Mouse (Mus musculus): ENCODE results near the gene Gm9508. TPM values are rescaled to one million over a fixed set of nuclear protein-coding genes. Genes with fewer than 3 reads are reported as not detected.
"Not testable (repeated sequence)": the region's sequence is repeated elsewhere in the genome, so short reads cannot be mapped to it uniquely, and the experiment has no call there.

Gm9508 gene
- polyA plus RNA-seq, 1 experiment from 2014 or later: not detected

GRCm38 (mm10) chr10:77726186-77726585 lies 29.2 kb upstream of the Gm9508 start, which contains the start of gene Gm10100:
Gm10100 (plus strand) TSS chr10:77726486.
- no peaks in the 10 kb centered on the region for H3K9me3 ChIP-seq (ENCODE audit: low read length)
- no peak within 1 kb of the TSS for H3K9ac ChIP-seq (replicated peaks)
- no peaks in the 10 kb centered on the region for H3K36me3 ChIP-seq (replicated peaks; ENCODE audit: insufficient read depth, low read length)
- DNase-seq (no peak), ATAC-seq (no peak)
- H3K27me3 ChIP-seq (ENCODE audit: insufficient read depth, low read length): no peaks in the 10 kb centered on the region
- H3K4me2 ChIP-seq (ENCODE audit: low read depth, low read length): no peak within 1 kb of the TSS
- H3K4me3 ChIP-seq (ENCODE audit: low read depth, low read length): no peak within 1 kb of the TSS
- H3K27ac ChIP-seq (ENCODE audit: low read depth): no peak within 1 kb of the TSS
- H3K4me1 ChIP-seq (ENCODE audit: insufficient read depth): no peaks in the 10 kb centered on the region
- no peak for TF ChIP-seq CTCF (IDR thresholded peaks at IDR 0.05; ENCODE audit: low read depth)
- no peak for TF ChIP-seq EP300 (IDR thresholded peaks at IDR 0.05; ENCODE audit: low read depth)
- WGBS (ENCODE audit: insufficient replicate concordance): 17% methylated on average over 3 of the region's 3 CpGs

GRCm38 (mm10) chr10:77724855-77725254 lies 27.8 kb upstream of the Gm9508 start:
- WGBS (ENCODE audit: insufficient replicate concordance): 71% methylated on average over 8 of the region's 8 CpGs

GRCm38 (mm10) chr10:77720299-77720698 lies 23.3 kb upstream of the Gm9508 start, which contains the start of gene Krtap12-1:
Krtap12-1 (plus strand) TSS chr10:77720599.
- not testable (repeated sequence) for H3K9me3 ChIP-seq (ENCODE audit: low read length); H3K27me3 ChIP-seq (ENCODE audit: insufficient read depth, low read length); H3K4me1 ChIP-seq (ENCODE audit: insufficient read depth); H3K36me3 ChIP-seq (replicated peaks; ENCODE audit: insufficient read depth, low read length); H3K27ac ChIP-seq (ENCODE audit: low read depth); H3K4me2 ChIP-seq (ENCODE audit: low read depth, low read length); DNase-seq; H3K4me3 ChIP-seq (ENCODE audit: low read depth, low read length); H3K9ac ChIP-seq (replicated peaks); ATAC-seq
- 87% methylated on average over 1 of the region's 1 CpGs for WGBS (ENCODE audit: insufficient replicate concordance)

More at GRCm38 (mm10) chr10:77724855-77725254, 27.8 kb upstream of the Gm9508 start:
- Histone ChIP-seq H3K36me3 (replicated peaks; ENCODE audit: insufficient read depth, low read length) (no peaks in the 10 kb centered on the region), H3K4me3 (ENCODE audit: low read depth, low read length) (no peak overlapping the region), H3K4me2 (ENCODE audit: low read depth, low read length) (no peak overlapping the region), H3K4me1 (ENCODE audit: insufficient read depth) (no peaks in the 10 kb centered on the region), H3K9ac (replicated peaks) (no peak overlapping the region), H3K27ac (ENCODE audit: low read depth) (no peak overlapping the region), H3K27me3 (ENCODE audit: insufficient read depth, low read length) (no peaks in the 10 kb centered on the region), H3K9me3 (ENCODE audit: low read length) (no peaks in the 10 kb centered on the region)
- ATAC-seq (no peak), DNase-seq (no peak)
- no peak for TF ChIP-seq EP300 (IDR thresholded peaks at IDR 0.05; ENCODE audit: low read depth)
- TF ChIP-seq CTCF (IDR thresholded peaks at IDR 0.05; ENCODE audit: low read depth): 0 out of 2 replicates have a peak, but pooled peaks have one; percentile 24

GRCm38 (mm10) chr10:77715507-77715906 lies 18.5 kb upstream of the Gm9508 start, which contains the start of gene Gm10142:
Gm10142 (plus strand) TSS chr10:77715807.
- TF ChIP-seq EP300 (IDR thresholded peaks at IDR 0.05; ENCODE audit: low read depth) (no peak), CTCF (IDR thresholded peaks at IDR 0.05; ENCODE audit: low read depth) (no peak)
- Histone ChIP-seq H3K27me3 (ENCODE audit: insufficient read depth, low read length) (no peaks in the 10 kb centered on the region), H3K4me3 (ENCODE audit: low read depth, low read length) (no peak within 1 kb of the TSS), H3K9me3 (ENCODE audit: low read length) (no peaks in the 10 kb centered on the region), H3K27ac (ENCODE audit: low read depth) (no peak within 1 kb of the TSS), H3K4me1 (ENCODE audit: insufficient read depth) (no peaks in the 10 kb centered on the region), H3K9ac (replicated peaks) (no peak within 1 kb of the TSS), H3K4me2 (ENCODE audit: low read depth, low read length) (no peak within 1 kb of the TSS), H3K36me3 (replicated peaks; ENCODE audit: insufficient read depth, low read length) (no peaks in the 10 kb centered on the region)
- ATAC-seq (no peak), DNase-seq (no peak)
- whole genome bisulfite sequencing (ENCODE audit: insufficient replicate concordance): 77% methylated on average over 1 of the region's 1 CpGs

GRCm38 (mm10) chr10:77713734-77714133 lies 16.7 kb upstream of the Gm9508 start:
- no peak for ATAC-seq
- H3K36me3 ChIP-seq (replicated peaks; ENCODE audit: insufficient read depth, low read length): no peaks in the 10 kb centered on the region
- no peaks in the 10 kb centered on the region for H3K4me1 ChIP-seq (ENCODE audit: insufficient read depth)
- no peak for DNase-seq
- no peaks in the 10 kb centered on the region for H3K27me3 ChIP-seq (ENCODE audit: insufficient read depth, low read length)
- TF ChIP-seq CTCF (IDR thresholded peaks at IDR 0.05; ENCODE audit: low read depth) (no peak), EP300 (IDR thresholded peaks at IDR 0.05; ENCODE audit: low read depth) (no peak)
- H3K27ac ChIP-seq (ENCODE audit: low read depth): no peak overlapping the region
- H3K9me3 ChIP-seq (ENCODE audit: low read length): no peaks in the 10 kb centered on the region
- no peak overlapping the region for H3K4me2 ChIP-seq (ENCODE audit: low read depth, low read length)
- H3K4me3 ChIP-seq (ENCODE audit: low read depth, low read length): no peak overlapping the region
- WGBS (ENCODE audit: insufficient replicate concordance): 35% methylated on average over 4 of the region's 4 CpGs
- no peak overlapping the region for H3K9ac ChIP-seq (replicated peaks)

- not testable (repeated sequence) for H3K4me2 ChIP-seq (ENCODE audit: low read depth, low read length); H3K9ac ChIP-seq (replicated peaks); H3K4me3 ChIP-seq (ENCODE audit: low read depth, low read length); ATAC-seq; H3K27ac ChIP-seq (ENCODE audit: low read depth); H3K9me3 ChIP-seq (ENCODE audit: low read length); DNase-seq; H3K4me1 ChIP-seq (ENCODE audit: insufficient read depth); H3K27me3 ChIP-seq (ENCODE audit: insufficient read depth, low read length); H3K36me3 ChIP-seq (replicated peaks; ENCODE audit: insufficient read depth, low read length)
Measured at GRCm38 (mm10) chr10:77711157-77711556, 14.1 kb upstream of the Gm9508 start, which contains the start of gene Gm10024. Gm10024 (plus strand) TSS chr10:77711457.

GRCm38 (mm10) chr10:77709831-77710230 lies 12.8 kb upstream of the Gm9508 start:
- Histone ChIP-seq H3K36me3 (replicated peaks; ENCODE audit: insufficient read depth, low read length) (no peaks in the 10 kb centered on the region), H3K4me1 (ENCODE audit: insufficient read depth) (no peaks in the 10 kb centered on the region), H3K27ac (ENCODE audit: low read depth) (no peak overlapping the region), H3K4me2 (ENCODE audit: low read depth, low read length) (no peak overlapping the region), H3K4me3 (ENCODE audit: low read depth, low read length) (no peak overlapping the region), H3K27me3 (ENCODE audit: insufficient read depth, low read length) (no peaks in the 10 kb centered on the region), H3K9me3 (ENCODE audit: low read length) (no peaks in the 10 kb centered on the region), H3K9ac (replicated peaks) (no peak overlapping the region)
- no peak for DNase-seq
- 79% methylated on average over 3 of the region's 3 CpGs for WGBS (ENCODE audit: insufficient replicate concordance)
- ATAC-seq: no peak
- TF ChIP-seq CTCF (IDR thresholded peaks at IDR 0.05; ENCODE audit: low read depth) (no peak), EP300 (IDR thresholded peaks at IDR 0.05; ENCODE audit: low read depth) (no peak)

Measured in liver, postnatal 0 days (tissue).